Mouse (Mus musculus): ENCODE results near the gene Abcg4. TPM values are rescaled to one million over a fixed set of nuclear protein-coding genes. Genes with fewer than 3 reads are reported as not detected.
A peak's percentile ranks its signal among the peaks of the same experiment; 100 is the strongest.
"Not testable (repeated sequence)": the region's sequence is repeated elsewhere in the genome, so short reads cannot be mapped to it uniquely, and the experiment has no call there.

The Abcg4 gene
- total RNA-seq, 2 experiments from 2014 or later, result 62.1 TPM

GRCm38 (mm10) chr9:44327926-44328325, 39.5 kb upstream of the Abcg4 start:
- no peak overlapping the region for H3K27ac ChIP-seq
- no peak overlapping the region for H3K4me3 ChIP-seq
- TF ChIP-seq CTCF (IDR thresholded peaks at IDR 0.05), result no peak
- no peak for DNase-seq (ENCODE audit: extremely low spot score in 1 of 2, low spot score in 2 of 2)
- intact Hi-C loops (cut with DNase I), result no loop called here

- intact Hi-C loops (cut with DNase I), result no loop called here
- peak overlapping the region; percentile 86 for H3K27ac ChIP-seq
- no peak for DNase-seq (ENCODE audit: extremely low spot score in 1 of 2, low spot score in 2 of 2)
- H3K4me3 ChIP-seq, result peak overlapping the region; percentile 84
- no peak for TF ChIP-seq CTCF (IDR thresholded peaks at IDR 0.05)
Observed at GRCm38 (mm10) chr9:44327064-44327711, 38.8 kb upstream of the Abcg4 start.

GRCm38 (mm10) chr9:44326371-44327063, 38.1 kb upstream of the Abcg4 start:
- Histone ChIP-seq H3K4me3 (peak overlapping the region; percentile 84), H3K27ac (peak overlapping the region; percentile 86)
- intact Hi-C loops (cut with DNase I), result loop anchor here (1.0 kb wide), 1 partner anchor 8 kb away; the partner anchor contains the start of gene H2afx
- DNase-seq (ENCODE audit: extremely low spot score in 1 of 2, low spot score in 2 of 2), result peak; percentile 73 to 81
- TF ChIP-seq CTCF (IDR thresholded peaks at IDR 0.05), result no peak; the same call in 1 of the 2 replicates

GRCm38 (mm10) chr9:44325768-44326370, 37.5 kb upstream of the Abcg4 start, which contains the start of gene Dpagt1:
Gene Dpagt1 (plus strand): TSS chr9:44326019.
- intact Hi-C loops (cut with DNase I), result loop anchor here (1.0 kb wide), 1 partner anchor 8 kb away; the partner anchor contains the start of gene H2afx
- peak in 1 of 2 experiments; percentile 59 for DNase-seq (ENCODE audit: extremely low spot score in 1 of 2, low spot score in 2 of 2)
- TF ChIP-seq CTCF (IDR thresholded peaks at IDR 0.05), result no peak
- peak within 1 kb of the TSS; percentile 86 for H3K27ac ChIP-seq
- peak within 1 kb of the TSS; percentile 84 for H3K4me3 ChIP-seq

GRCm38 (mm10) chr9:44325032-44325767, 36.8 kb upstream of the Abcg4 start:
- intact Hi-C loops (cut with DNase I); DNase-seq (ENCODE audit: extremely low spot score in 1 of 2, low spot score in 2 of 2): not testable (repeated sequence)
- peak overlapping the region; percentile 84 for H3K4me3 ChIP-seq
- peak overlapping the region; percentile 86 for H3K27ac ChIP-seq

- DNase-seq (ENCODE audit: extremely low spot score in 1 of 2, low spot score in 2 of 2), result no peak
- H3K4me3 ChIP-seq, result no peak overlapping the region
- H3K27ac ChIP-seq, result no peak overlapping the region
- TF ChIP-seq CTCF (IDR thresholded peaks at IDR 0.05), result no peak
- intact Hi-C loops (cut with DNase I), result no loop called here
Observed at GRCm38 (mm10) chr9:44324147-44324546, 35.7 kb upstream of the Abcg4 start.

GRCm38 (mm10) chr9:44323656-44324055, 35.2 kb upstream of the Abcg4 start:
- intact Hi-C loops (cut with DNase I); H3K27ac ChIP-seq; H3K4me3 ChIP-seq; DNase-seq (ENCODE audit: extremely low spot score in 1 of 2, low spot score in 2 of 2): not testable (repeated sequence)

GRCm38 (mm10) chr9:44320799-44321133, 32.4 kb upstream of the Abcg4 start:
- peak overlapping the region; percentile 71 for H3K4me3 ChIP-seq
- intact Hi-C loops (cut with DNase I), result no loop called here
- H3K27ac ChIP-seq, result peak overlapping the region; percentile 89
- TF ChIP-seq CTCF (IDR thresholded peaks at IDR 0.05), result no peak
- no peak for DNase-seq (ENCODE audit: extremely low spot score in 1 of 2, low spot score in 2 of 2)

GRCm38 (mm10) chr9:44319887-44320798, 31.7 kb upstream of the Abcg4 start, which contains the start of gene C2cd2l:
Gene C2cd2l (minus strand): TSS chr9:44320285.
- H3K27ac ChIP-seq, result peak within 1 kb of the TSS; percentile 93
- intact Hi-C loops (cut with DNase I), result no loop called here
- TF ChIP-seq CTCF (IDR thresholded peaks at IDR 0.05), result no peak
- DNase-seq (ENCODE audit: extremely low spot score in 1 of 2, low spot score in 2 of 2), result peak; percentile 85 to 91
- peak within 1 kb of the TSS; percentile 71 for H3K4me3 ChIP-seq

- peak overlapping the region; percentile 71 for H3K4me3 ChIP-seq
- H3K27ac ChIP-seq, result peak overlapping the region; percentile 93
- no peak for TF ChIP-seq CTCF (IDR thresholded peaks at IDR 0.05)
- intact Hi-C loops (cut with DNase I), result no loop called here
- no peak for DNase-seq (ENCODE audit: extremely low spot score in 1 of 2, low spot score in 2 of 2)
Observed at GRCm38 (mm10) chr9:44319105-44319886, 30.9 kb upstream of the Abcg4 start.
